Comparison of ENCODE assay signal across 8 mouse cellular contexts in the genomic region with DNA sequence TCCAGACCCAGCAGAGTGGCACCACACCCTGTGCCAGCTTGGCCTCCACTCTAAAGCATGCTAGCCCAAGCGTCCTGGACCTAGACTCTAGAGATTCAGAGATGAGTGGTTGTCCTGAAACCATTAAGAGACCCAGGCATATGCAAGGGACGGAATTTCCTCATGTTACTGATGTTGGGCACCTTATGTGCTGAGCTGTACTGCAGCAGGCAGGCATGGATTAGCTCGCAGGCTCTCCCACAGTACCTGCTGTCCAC. TPM values are rescaled to one million over a fixed set of nuclear protein-coding genes. Genes with fewer than 3 reads are reported as not detected.
DNase-seq lines count a peak whose midpoint lies in the region; ATAC-seq and TF ChIP-seq lines count a peak whose summit lies in the region.
"Had no signal": no experiment of that assay in that cellular context is flagged by ENCODE, and none has a peak within 500 bp of the region (broad histone marks: within the 10 kb centered on the region; RNA-seq: fewer than 3 reads in every experiment).

No protein-coding gene starts in this region.

- ATAC-seq in liver, embryonic 11.5 days (replicated peaks; ENCODE audit: low FRiP score), result no peak
- no peak for ATAC-seq in forebrain, embryonic 13.5 days
- no peak for ATAC-seq in limb, embryonic 14.5 days (ENCODE audit: low FRiP score, low read depth)

- peak overlapping the region; percentile 25; the same call in 1 of the 2 replicates for H3K9ac ChIP-seq in liver, embryonic 11.5 days (ENCODE audit: low read depth, low read length)
- H3K9ac ChIP-seq in forebrain, embryonic 13.5 days, result peak overlapping the region; percentile 93
- no peak overlapping the region for H3K9ac ChIP-seq in limb, embryonic 14.5 days (ENCODE audit: low read depth, low read length, severe bottlenecking)

- TF ChIP-seq CTCF in small intestine, adult 2 months (IDR thresholded peaks at IDR 0.05; ENCODE audit: extremely low read depth, insufficient read length, insufficient replicate concordance, low read depth, low read length), result no peak

- no peaks in the 10 kb centered on the region for H3K27me3 ChIP-seq in liver, embryonic 11.5 days (replicated peaks; ENCODE audit: control insufficient read depth, insufficient read depth, low read length)
- no peaks in the 10 kb centered on the region for H3K27me3 ChIP-seq in forebrain, embryonic 13.5 days
- no peaks in the 10 kb centered on the region for H3K27me3 ChIP-seq in limb, embryonic 14.5 days (ENCODE audit: control insufficient read depth, insufficient read depth, low read length)
- H3K27me3 ChIP-seq in small intestine, adult 2 months (ENCODE audit: control insufficient read depth, insufficient read depth, low read length), result no peaks in the 10 kb centered on the region

- WGBS in liver, embryonic 11.5 days, result 64% methylated on average over 3 of the region's 3 CpGs
- 74% methylated on average over 3 of the region's 3 CpGs for WGBS in forebrain, embryonic 13.5 days
- WGBS in limb, embryonic 14.5 days, result 51% methylated on average over 3 of the region's 3 CpGs
- 62% methylated on average over 3 of the region's 3 CpGs for WGBS in small intestine, adult 2 months

- peak overlapping the region; percentile 94 for H3K4me2 ChIP-seq in liver, embryonic 11.5 days
- peak overlapping the region; percentile 97 for H3K4me2 ChIP-seq in forebrain, embryonic 13.5 days
- peak overlapping the region; percentile 95 for H3K4me2 ChIP-seq in limb, embryonic 14.5 days (replicated peaks; ENCODE audit: low read depth, low read length, severe bottlenecking)

- H3K4me3 ChIP-seq in liver, embryonic 11.5 days (ENCODE audit: low read depth, low read length), result no peak overlapping the region
- peak overlapping the region; percentile 81; the same call in 1 of the 2 replicates for H3K4me3 ChIP-seq in forebrain, embryonic 13.5 days
- no peak overlapping the region for H3K4me3 ChIP-seq in limb, embryonic 14.5 days (replicated peaks; ENCODE audit: low read length)
- no peak overlapping the region for H3K4me3 ChIP-seq in small intestine, adult 2 months (ENCODE audit: low read depth, low read length)

- peak overlapping the region; percentile 74; the same call in 1 of the 2 replicates for H3K27ac ChIP-seq in liver, embryonic 11.5 days (ENCODE audit: low read depth, low read length)
- H3K27ac ChIP-seq in forebrain, embryonic 13.5 days, result peak overlapping the region; percentile 79
- peak overlapping the region; percentile 81; the same call in 1 of the 2 replicates for H3K27ac ChIP-seq in limb, embryonic 14.5 days (replicated peaks; ENCODE audit: low read depth, low read length)
- peak overlapping the region; percentile 93 for H3K27ac ChIP-seq in small intestine, adult 2 months (ENCODE audit: insufficient read depth, low read depth, low read length)

- no peaks in the 10 kb centered on the region for H3K9me3 ChIP-seq in liver, embryonic 11.5 days (ENCODE audit: control insufficient read depth, low read length)
- no peaks in the 10 kb centered on the region for H3K9me3 ChIP-seq in forebrain, embryonic 13.5 days (replicated peaks)
- no peaks in the 10 kb centered on the region for H3K9me3 ChIP-seq in limb, embryonic 14.5 days (ENCODE audit: control insufficient read depth, low read length)

- peaks cover 8% of the 10 kb centered on the region; the same call in 1 of the 2 replicates for H3K36me3 ChIP-seq in liver, embryonic 11.5 days (ENCODE audit: control insufficient read depth, insufficient read depth, low read length)
- peaks cover 23% of the 10 kb centered on the region for H3K36me3 ChIP-seq in forebrain, embryonic 13.5 days (ENCODE audit: poor library complexity, severe bottlenecking)
- H3K36me3 ChIP-seq in limb, embryonic 14.5 days (ENCODE audit: control insufficient read depth, insufficient read depth, low read length), result peaks cover 10% of the 10 kb centered on the region
- H3K36me3 ChIP-seq in small intestine, adult 2 months (ENCODE audit: control insufficient read depth, insufficient read depth, low read length), result peaks cover 18% of the 10 kb centered on the region

- no peak for DNase-seq in liver, embryonic 11.5 days (ENCODE audit: low spot score)
- DNase-seq in liver, result no peak
- no peak for DNase-seq in limb, embryonic 14.5 days (ENCODE audit: low spot score)
- no peak for DNase-seq in adipocyte (ENCODE audit: low spot score)
- DNase-seq in yolk sac, embryonic 10.5 days (ENCODE audit: low spot score), result no peak
- DNase-seq: kidney, postnatal 36 days had no signal

- TF ChIP-seq POLR2A in limb, embryonic 14.5 days (IDR thresholded peaks at IDR 0.05; ENCODE audit: borderline replicate concordance, extremely low read depth, insufficient read depth, insufficient read length), result no peak
- TF ChIP-seq POLR2A in small intestine, adult 2 months (IDR thresholded peaks at IDR 0.05; ENCODE audit: low read depth, low read length), result no peak

- peaks cover 37% of the 10 kb centered on the region for H3K4me1 ChIP-seq in liver, embryonic 11.5 days (replicated peaks; ENCODE audit: control insufficient read depth, insufficient read depth, low read length)
- H3K4me1 ChIP-seq in forebrain, embryonic 13.5 days, result peaks cover 47% of the 10 kb centered on the region
- peaks cover 31% of the 10 kb centered on the region for H3K4me1 ChIP-seq in limb, embryonic 14.5 days (ENCODE audit: control insufficient read depth, insufficient read depth, low read length)
- H3K4me1 ChIP-seq in small intestine, adult 2 months (ENCODE audit: control insufficient read depth, insufficient read depth, insufficient read length, low read length), result peaks cover 18% of the 10 kb centered on the region

RNA-seq across cellular contexts. Expression of a gene that starts 0.8 kb away (rescaled TPM):
- polyA plus RNA-seq in liver, embryonic 11.5 days (2014; fragmentation: Nextera tagmentation; extraction: Ambion mirVana), result 49.1 and 52.2 TPM in 2 replicates
- polyA plus RNA-seq in forebrain, embryonic 13.5 days (2015; fragmentation: Nextera tagmentation; extraction: Ambion mirVana), result 124 and 143 TPM in 2 replicates
- 144 and 202 TPM in 2 replicates for polyA plus RNA-seq in limb, embryonic 14.5 days (2012; rRNA removed)
- polyA plus RNA-seq in limb, embryonic 14.5 days (2014; fragmentation: Nextera tagmentation; extraction: Ambion mirVana), result 131 and 151 TPM in 2 replicates
- 153 and 244 TPM in 2 replicates for polyA plus RNA-seq in small intestine, adult 2 months (2012; rRNA removed)

RNA-seq across cellular contexts. Expression of a gene that starts 5.4 kb away (rescaled TPM):
- polyA plus RNA-seq in liver, embryonic 11.5 days (2014; fragmentation: Nextera tagmentation; extraction: Ambion mirVana), result 0.22 and 0.55 TPM in 2 replicates
- 0.43 and 0.55 TPM in 2 replicates for polyA plus RNA-seq in forebrain, embryonic 13.5 days (2015; fragmentation: Nextera tagmentation; extraction: Ambion mirVana)
- 2.0 and 2.7 TPM in 2 replicates for polyA plus RNA-seq in limb, embryonic 14.5 days (2012; rRNA removed)
- polyA plus RNA-seq in limb, embryonic 14.5 days (2014; fragmentation: Nextera tagmentation; extraction: Ambion mirVana), result 0.29 and 0.41 TPM in 2 replicates
- polyA plus RNA-seq in small intestine, adult 2 months (2012; rRNA removed), result 1.4 and 2.4 TPM in 2 replicates

RNA-seq across cellular contexts. Expression of a gene that starts 9.8 kb away (rescaled TPM):
- 0.87 and 0.96 TPM in 2 replicates for polyA plus RNA-seq in liver, embryonic 11.5 days (2014; fragmentation: Nextera tagmentation; extraction: Ambion mirVana)
- polyA plus RNA-seq in forebrain, embryonic 13.5 days (2015; fragmentation: Nextera tagmentation; extraction: Ambion mirVana), result 1.7 and 2.8 TPM in 2 replicates
- 13.6 and 15.0 TPM in 2 replicates for polyA plus RNA-seq in limb, embryonic 14.5 days (2012; rRNA removed)
- polyA plus RNA-seq in limb, embryonic 14.5 days (2014; fragmentation: Nextera tagmentation; extraction: Ambion mirVana), result 3.2 and 4.3 TPM in 2 replicates
- 5.0 and 24.4 TPM in 2 replicates for polyA plus RNA-seq in small intestine, adult 2 months (2012; rRNA removed)

RNA-seq across cellular contexts. Expression of a gene that starts 16.4 kb away (rescaled TPM):
- 266 and 269 TPM in 2 replicates for polyA plus RNA-seq in liver, embryonic 11.5 days (2014; fragmentation: Nextera tagmentation; extraction: Ambion mirVana)
- polyA plus RNA-seq in forebrain, embryonic 13.5 days (2015; fragmentation: Nextera tagmentation; extraction: Ambion mirVana), result 246 and 258 TPM in 2 replicates
- polyA plus RNA-seq in limb, embryonic 14.5 days (2012; rRNA removed), result 238 and 252 TPM in 2 replicates
- 268 and 269 TPM in 2 replicates for polyA plus RNA-seq in limb, embryonic 14.5 days (2014; fragmentation: Nextera tagmentation; extraction: Ambion mirVana)
- polyA plus RNA-seq in small intestine, adult 2 months (2012; rRNA removed), result 101 and 199 TPM in 2 replicates

RNA-seq across cellular contexts. Expression of a gene that starts 16.5 kb away (rescaled TPM):
- polyA plus RNA-seq in liver, embryonic 11.5 days (2014; fragmentation: Nextera tagmentation; extraction: Ambion mirVana), result 34.0 and 39.3 TPM in 2 replicates
- polyA plus RNA-seq in forebrain, embryonic 13.5 days (2015; fragmentation: Nextera tagmentation; extraction: Ambion mirVana), result 75.3 and 78.3 TPM in 2 replicates
- polyA plus RNA-seq in limb, embryonic 14.5 days (2012; rRNA removed), result 134 and 151 TPM in 2 replicates
- 51.0 and 52.4 TPM in 2 replicates for polyA plus RNA-seq in limb, embryonic 14.5 days (2014; fragmentation: Nextera tagmentation; extraction: Ambion mirVana)
- polyA plus RNA-seq in small intestine, adult 2 months (2012; rRNA removed), result 208 and 472 TPM in 2 replicates
